Mouse (Mus musculus): ENCODE results near the gene Mdh2. TPM values are rescaled to one million over a fixed set of nuclear protein-coding genes. Genes with fewer than 3 reads are reported as not detected.

Gene Mdh2
- total RNA-seq, 2 experiments from 2014 or later = 398 to 413 TPM

- no peak for DNase-seq (ENCODE audit: low spot score in 2 of 2)
Measured at GRCm38 (mm10) chr5:135772519-135772918, 5.8 kb upstream of the Mdh2 start.

GRCm38 (mm10) chr5:135776546-135776945 is 1.7 kb upstream of the Mdh2 start:
- DNase-seq (ENCODE audit: low spot score in 2 of 2) = no peak

GRCm38 (mm10) chr5:135777796-135778470 is 347 bp upstream of the Mdh2 start, which contains the start of gene Styxl1:
TSS of gene Styxl1 (minus strand) at chr5:135778385.
- DNase-seq (ENCODE audit: low spot score in 2 of 2) = no peak

- DNase-seq (ENCODE audit: low spot score in 2 of 2) = no peak
Measured at GRCm38 (mm10) chr5:135780331-135780730, 2.1 kb downstream of the Mdh2 start.

- DNase-seq (ENCODE audit: low spot score in 2 of 2) = no peak
Measured at GRCm38 (mm10) chr5:135782901-135783300, 4.6 kb downstream of the Mdh2 start.

GRCm38 (mm10) chr5:135793996-135794858 is 15.9 kb downstream of the Mdh2 start:
- peak; percentile 81 to 95 for DNase-seq (ENCODE audit: low spot score in 2 of 2)

- DNase-seq (ENCODE audit: low spot score in 2 of 2) = no peak
Measured at GRCm38 (mm10) chr5:135794859-135795181, 16.5 kb downstream of the Mdh2 start.

GRCm38 (mm10) chr5:135799746-135800145 is 21.5 kb downstream of the Mdh2 start:
- DNase-seq (ENCODE audit: low spot score in 2 of 2) = peak in 1 of 2 experiments; percentile 23

GRCm38 (mm10) chr5:135800927-135801326 is 22.6 kb downstream of the Mdh2 start:
- no peak for DNase-seq (ENCODE audit: low spot score in 2 of 2)

- DNase-seq (ENCODE audit: low spot score in 2 of 2) = no peak
Measured at GRCm38 (mm10) chr5:135802641-135803040, 24.4 kb downstream of the Mdh2 start.

GRCm38 (mm10) chr5:135803135-135803534 is 24.9 kb downstream of the Mdh2 start:
- no peak for DNase-seq (ENCODE audit: low spot score in 2 of 2)

- no peak for DNase-seq (ENCODE audit: low spot score in 2 of 2)
Measured at GRCm38 (mm10) chr5:135803676-135804075, 25.4 kb downstream of the Mdh2 start.

GRCm38 (mm10) chr5:135804735-135805134 is 26.5 kb downstream of the Mdh2 start:
- no peak for DNase-seq (ENCODE audit: low spot score in 2 of 2)

GRCm38 (mm10) chr5:135806555-135807262 is 28.4 kb downstream of the Mdh2 start, which contains the start of gene Srrm3:
TSS of gene Srrm3 (plus strand) at chr5:135806890.
- peak; percentile 86 to 95 for DNase-seq (ENCODE audit: low spot score in 2 of 2)

GRCm38 (mm10) chr5:135807263-135807637 is 29.0 kb downstream of the Mdh2 start:
- peak; percentile 12 to 18 for DNase-seq (ENCODE audit: low spot score in 2 of 2)

- peak; percentile 65 to 77 for DNase-seq (ENCODE audit: low spot score in 2 of 2)
Measured at GRCm38 (mm10) chr5:135812991-135813390, 34.7 kb downstream of the Mdh2 start.

GRCm38 (mm10) chr5:135818491-135818890 is 40.2 kb downstream of the Mdh2 start:
- DNase-seq (ENCODE audit: low spot score in 2 of 2) = no peak

GRCm38 (mm10) chr5:135822316-135822944 is 44.1 kb downstream of the Mdh2 start:
- DNase-seq (ENCODE audit: low spot score in 2 of 2) = peak in 1 of 2 experiments; percentile 68

- DNase-seq (ENCODE audit: low spot score in 2 of 2) = no peak
Measured at GRCm38 (mm10) chr5:135824517-135824916, 46.2 kb downstream of the Mdh2 start.

GRCm38 (mm10) chr5:135826225-135826624 is 47.9 kb downstream of the Mdh2 start:
- no peak for DNase-seq (ENCODE audit: low spot score in 2 of 2)

- no peak for DNase-seq (ENCODE audit: low spot score in 2 of 2)
Measured at GRCm38 (mm10) chr5:135829381-135829780, 51.1 kb downstream of the Mdh2 start.

Measured in layer of hippocampus, adult 18-20 months (tissue).